Mouse (Mus musculus): ENCODE measurements at regions not wholly inside any gene's neighbourhood (a gene's known extent, or its start where the extent isn't known, plus 50 kb on each side); places are given as distances from the start of the nearest gene placed in this dataset.

GRCm38 (mm10) chr3:101749841-101750240 lies 98.9 kb downstream of the Mab21l3 start:
- no peak for DNase-seq

DNA sequence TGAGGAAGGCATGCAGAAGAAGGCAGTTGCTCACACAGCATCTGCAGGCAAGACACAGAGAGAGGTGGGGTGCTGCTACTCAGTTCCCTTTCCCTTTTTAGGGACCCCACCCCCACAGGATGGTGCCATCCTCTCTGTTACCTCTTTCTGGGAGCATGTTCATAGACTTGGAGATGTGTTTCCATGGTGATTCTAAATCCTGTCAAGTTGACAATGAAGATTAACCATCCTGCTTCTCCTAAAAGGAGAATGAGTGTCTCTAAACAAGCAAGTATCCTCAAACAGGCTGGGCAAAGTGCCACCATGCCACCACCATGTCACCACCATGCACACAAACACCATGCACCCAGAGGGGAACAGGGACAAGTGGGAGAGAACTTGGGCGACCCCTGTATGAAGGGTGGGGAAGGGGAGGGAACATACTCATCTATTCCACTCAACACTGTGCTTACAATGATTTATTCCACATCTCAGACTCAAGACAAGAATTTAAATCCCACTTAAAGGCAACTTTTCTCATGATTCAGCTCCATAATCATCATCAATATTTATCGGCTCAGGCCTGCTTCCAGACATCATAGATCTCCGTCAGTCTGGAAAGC lies 99.6 kb downstream of the Mab21l3 start:
- DNase-seq, result peak; percentile 29

GRCm38 (mm10) chr3:101748186-101748585 lies 100.6 kb downstream of the Mab21l3 start:
- no peak for DNase-seq

DNA sequence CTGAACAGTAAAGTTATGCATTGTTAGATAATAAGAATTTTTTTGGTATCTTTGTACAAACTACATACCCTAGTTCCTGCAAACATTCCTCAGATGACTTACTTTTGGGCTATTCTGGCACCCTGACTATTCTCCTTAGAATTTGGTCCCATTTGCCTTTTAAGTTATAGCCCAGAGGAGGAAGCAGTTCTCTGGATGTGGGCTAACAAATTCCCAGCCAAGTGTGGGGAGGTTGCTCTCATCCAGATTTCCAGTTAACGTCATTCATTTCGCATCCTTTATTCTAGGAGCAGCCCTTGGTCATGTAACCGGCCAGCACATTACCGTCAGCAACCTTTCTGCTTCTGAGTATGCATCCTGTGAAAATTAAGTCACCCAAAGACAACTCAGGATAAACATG lies 107.9 kb downstream of the Mab21l3 start:
- DNase-seq, result no peak

- DNase-seq, result no peak
Observed at GRCm38 (mm10) chr3:101737197-101737596, 111.6 kb downstream of the Mab21l3 start.

DNA sequence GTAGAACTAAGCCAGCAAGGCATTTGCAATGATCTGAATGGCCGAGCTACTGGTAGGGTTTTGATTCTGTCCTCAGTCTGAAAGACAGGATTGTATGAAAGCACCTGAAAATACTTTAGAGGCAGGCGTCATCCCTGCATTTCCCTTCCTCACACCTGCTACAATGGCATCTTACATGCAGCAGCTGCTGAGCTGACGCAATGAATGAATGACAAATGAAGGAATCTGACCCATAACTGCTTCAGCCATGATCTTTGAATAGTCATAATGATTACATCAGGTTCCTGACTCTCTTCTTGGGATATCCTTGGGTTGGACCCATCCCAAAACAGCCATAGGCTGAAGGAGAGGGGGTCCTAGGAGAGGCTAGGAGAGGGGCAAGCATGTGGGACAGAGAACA lies 119.7 kb downstream of the Mab21l3 start:
- no peak for DNase-seq

DNA sequence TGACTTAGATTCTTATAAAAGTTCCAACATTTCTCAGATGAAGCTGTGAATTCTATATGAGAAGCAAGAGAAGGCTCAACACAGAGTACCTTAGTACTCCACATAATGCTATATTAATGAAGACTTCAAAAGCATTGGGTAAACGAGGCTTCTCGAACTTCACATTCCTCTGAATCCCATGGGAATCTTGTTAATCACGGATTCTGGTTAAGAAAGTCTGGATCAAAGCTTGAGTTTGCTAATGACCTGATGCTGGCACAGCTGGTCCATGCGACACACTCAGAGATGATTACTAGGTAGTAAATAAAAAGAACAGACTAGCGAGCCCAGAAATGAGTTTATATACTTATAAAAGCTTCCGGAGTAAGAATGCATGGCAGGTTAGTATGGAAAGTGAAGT lies 118.4 kb upstream of the Atp1a1 start:
- DNase-seq, result no peak

GRCm38 (mm10) chr3:101722001-101722400 lies 117.5 kb upstream of the Atp1a1 start:
- DNase-seq, result no peak

DNA sequence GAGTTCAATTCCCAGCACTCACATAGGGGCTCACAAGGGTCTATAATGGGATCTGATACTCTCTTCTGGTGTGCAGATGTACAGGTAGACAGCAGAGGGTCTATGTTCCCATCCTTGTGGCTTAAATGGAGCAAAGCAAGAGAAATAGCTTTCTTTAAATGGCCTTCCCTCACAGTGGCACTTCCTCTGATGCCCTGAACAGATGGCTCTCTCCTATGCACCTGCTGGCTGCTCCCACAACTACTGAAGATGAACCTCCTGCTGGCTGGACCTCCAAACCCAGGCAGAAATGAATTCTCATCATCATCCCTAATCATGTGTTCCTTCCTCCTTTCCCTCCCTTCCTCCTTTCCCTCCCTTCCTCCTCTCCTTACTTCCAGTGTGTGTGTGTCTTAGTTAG lies 110.9 kb upstream of the Atp1a1 start:
- DNase-seq, result no peak

- DNase-seq, result no peak
Observed at GRCm38 (mm10) chr3:101714810-101715209, 110.3 kb upstream of the Atp1a1 start.

DNA sequence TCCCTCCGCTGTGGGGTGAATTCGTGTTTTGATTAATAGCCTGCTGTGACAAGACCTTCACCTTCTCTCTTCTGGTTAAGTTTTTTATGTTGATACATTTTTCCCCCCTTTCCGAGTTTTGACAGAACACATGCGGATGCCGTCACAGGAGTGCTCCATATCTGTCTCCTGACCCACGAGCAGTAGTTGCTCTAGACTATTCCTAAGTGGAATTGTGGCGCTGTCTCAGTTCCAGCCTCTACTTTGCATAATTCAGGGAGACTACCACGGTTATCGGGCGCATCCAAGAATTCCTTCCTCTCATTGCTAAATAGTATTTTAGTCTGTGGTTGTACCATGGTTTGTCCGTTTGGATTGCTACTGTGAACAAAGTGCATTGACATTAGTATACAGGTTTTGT lies 109.2 kb upstream of the Atp1a1 start:
- no peak for DNase-seq

- no peak for DNase-seq
Observed at GRCm38 (mm10) chr3:101713138-101713638, 108.7 kb upstream of the Atp1a1 start.

DNA sequence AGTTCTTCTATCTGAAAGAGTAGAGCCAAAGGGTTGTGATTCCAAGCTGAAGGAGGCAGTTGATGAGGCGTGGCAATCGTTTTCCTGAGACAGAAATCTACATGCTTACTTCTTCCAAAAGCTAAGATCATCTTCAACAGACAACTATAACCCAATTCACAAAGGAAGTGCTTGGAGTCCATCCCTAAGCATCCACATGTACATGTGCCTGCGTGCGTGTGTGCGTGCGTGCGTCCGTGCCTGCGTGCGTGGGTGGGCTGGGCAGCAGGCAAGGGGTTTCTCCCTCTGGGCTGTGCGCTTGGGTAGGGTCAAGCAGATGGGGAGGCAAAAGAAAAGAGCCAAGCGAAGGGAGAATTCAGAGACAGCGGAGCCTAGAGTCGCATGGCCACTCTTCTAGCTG lies 108.2 kb upstream of the Atp1a1 start:
- no peak for DNase-seq

- no peak for DNase-seq
Observed at GRCm38 (mm10) chr3:101711594-101712171, 107.2 kb upstream of the Atp1a1 start.

DNA sequence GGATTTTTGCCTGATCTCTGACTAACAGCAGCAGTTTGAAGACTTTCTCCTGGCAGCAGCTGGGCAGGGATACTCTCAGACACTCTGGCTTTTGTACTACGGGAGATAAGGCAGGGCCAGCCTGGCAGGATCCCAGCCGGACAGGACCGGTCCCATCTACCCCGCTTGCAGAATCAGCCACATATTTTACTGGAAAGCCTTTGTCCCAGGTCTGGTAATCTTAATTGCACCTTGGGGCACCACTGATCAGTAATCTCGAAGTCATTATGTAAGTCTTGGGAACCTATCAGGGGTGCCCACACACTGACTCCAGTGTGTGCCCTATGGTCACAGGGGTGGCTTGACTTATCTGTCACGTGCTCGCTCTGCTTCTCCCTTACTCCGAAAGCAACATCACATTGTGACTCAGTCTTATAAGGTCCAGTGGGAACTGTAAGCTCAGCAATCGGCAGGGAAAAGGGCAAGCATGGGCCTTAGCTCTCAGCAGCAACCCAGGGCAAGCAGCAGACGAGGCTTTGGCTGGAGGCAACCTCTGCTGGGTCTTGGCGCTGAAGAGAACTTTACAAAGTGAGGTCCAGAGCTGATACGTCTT lies 105.0 kb upstream of the Atp1a1 start:
- DNase-seq, result no peak

- DNase-seq, result no peak
Observed at GRCm38 (mm10) chr3:101708821-101709220, 104.3 kb upstream of the Atp1a1 start.

GRCm38 (mm10) chr3:101704919-101705318 lies 100.4 kb upstream of the Atp1a1 start:
- no peak for DNase-seq

- no peak for DNase-seq
Observed at GRCm38 (mm10) chr3:101704326-101704725, 99.8 kb upstream of the Atp1a1 start.

- no peak for DNase-seq
Observed at GRCm38 (mm10) chr3:101701763-101702173, 97.3 kb upstream of the Atp1a1 start.

GRCm38 (mm10) chr3:101700974-101701610 lies 96.6 kb upstream of the Atp1a1 start:
- no peak for DNase-seq

- peak; percentile 22 for DNase-seq
Observed at GRCm38 (mm10) chr3:101699929-101700681, 95.6 kb upstream of the Atp1a1 start.

DNA sequence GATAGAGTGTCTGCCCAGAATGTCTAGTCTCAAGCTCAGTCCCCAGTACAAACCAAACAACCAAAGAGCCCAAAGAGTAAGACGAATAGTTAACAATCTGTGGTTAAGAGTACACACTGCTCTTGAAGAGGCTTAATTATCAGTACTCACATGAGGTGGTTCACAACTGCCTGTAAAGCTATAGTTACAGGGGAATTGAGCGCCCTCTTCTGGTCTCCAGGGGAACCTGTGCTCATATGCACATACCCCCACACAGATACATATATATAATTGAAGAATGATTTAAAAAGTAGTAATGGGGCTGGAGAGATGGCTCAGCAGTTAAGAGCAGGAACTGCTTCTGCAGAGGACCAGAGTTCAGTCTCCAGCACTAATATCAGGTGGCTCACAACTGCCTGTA lies 92.3 kb upstream of the Atp1a1 start:
- no peak for DNase-seq

DNA sequence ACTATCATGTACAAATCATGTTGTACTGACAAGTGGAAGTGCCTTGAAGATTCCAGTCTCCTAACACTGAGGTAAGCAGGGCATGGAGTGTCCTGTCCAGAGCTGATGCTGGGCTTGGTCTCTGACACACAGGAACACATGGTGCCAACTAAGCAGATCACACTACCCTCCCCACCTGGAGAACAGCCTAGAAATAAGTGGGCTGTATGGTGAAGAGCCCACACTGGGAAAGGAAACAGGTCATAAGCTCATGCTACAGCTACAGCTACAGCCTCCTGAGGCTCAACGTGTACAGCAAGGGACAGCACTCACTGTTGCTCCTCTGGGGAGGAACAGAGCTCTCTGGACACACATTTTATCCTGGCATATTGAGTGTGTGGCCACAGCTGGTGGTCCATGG lies 89.8 kb upstream of the Atp1a1 start:
- no peak for DNase-seq

All from right cerebral cortex, postnatal 25 days (tissue).